Mouse (Mus musculus) midbrain, postnatal 0 days (tissue): Measurements from ENCODE around the gene Tppp3. TPM values are rescaled to one million over a fixed set of nuclear protein-coding genes. Genes with fewer than 3 reads are reported as not detected.
A peak's percentile ranks its signal among the peaks of the same experiment; 100 is the strongest.

Experiments used
- ATAC-seq: fragments of 200-750 bp; cut with Nextera tagmentation; 2 replicates; pipeline ENCODE4 v1.8.0; 2017; ENCODE audit warnings: moderate number of reproducible peaks, mild to moderate bottlenecking, moderate TSS enrichment, moderate library complexity; ENCODE audit not compliant: low FRiP score
- DNase-seq: peaks from one replicate; pipeline ENCODE4 v3.0.0-alpha.2; 2015; ENCODE audit warnings: low spot score
- H3K27ac ChIP-seq: fragments of 300-500 bp; sonication (generic); 2 replicates; pipeline ENCODE4 v1.5.1; 2014; ENCODE audit warnings: low read depth, mild to moderate bottlenecking, low read length, mixed read lengths
- H3K27me3 ChIP-seq: fragments of 300-500 bp; sonication (generic); 2 replicates; pipeline ENCODE4 v1.6.1; 2014; ENCODE audit warnings: low read length, control low read depth, mixed read lengths; ENCODE audit not compliant: insufficient read depth
- H3K36me3 ChIP-seq: fragments of 300-500 bp; sonication (generic); 2 replicates; pipeline ENCODE4 v1.6.1; 2014; ENCODE audit warnings: low read length, control low read depth, mixed read lengths; ENCODE audit not compliant: insufficient read depth
- H3K4me1 ChIP-seq: fragments of 300-500 bp; sonication (generic); 2 replicates; pipeline ENCODE4 v1.6.1; 2014; ENCODE audit warnings: mild to moderate bottlenecking, control low read depth, antibody characterized with exemption, low read length, mixed read lengths; ENCODE audit not compliant: insufficient read depth
- H3K4me2 ChIP-seq: fragments of 300-500 bp; sonication (generic); 2 replicates; pipeline ENCODE4 v1.6.1; 2014; ENCODE audit warnings: low read depth, mild to moderate bottlenecking, low read length, mixed read lengths; ENCODE audit not compliant: poor library complexity, severe bottlenecking
- H3K4me3 ChIP-seq: fragments of 300-500 bp; sonication (generic); 2 replicates; pipeline ENCODE4 v1.5.1; 2014; ENCODE audit warnings: low read depth, mild to moderate bottlenecking, low read length, moderate library complexity
- H3K9ac ChIP-seq: fragments of 300-500 bp; sonication (generic); replicated peaks from 2 replicates; pipeline ENCODE4 v1.6.1; 2014; ENCODE audit warnings: mild to moderate bottlenecking, low read length, moderate library complexity, mixed read lengths; ENCODE audit not compliant: poor library complexity, severe bottlenecking
- H3K9me3 ChIP-seq: fragments of 300-500 bp; sonication (generic); 2 replicates; pipeline ENCODE4 v1.6.1; 2016; ENCODE audit warnings: low read length, control low read depth
- CTCF ChIP-seq: IDR thresholded peaks from 2 replicates; pipeline ENCODE4 v1.5.1; 2016; ENCODE audit warnings: antibody characterized with exemption, mild to moderate bottlenecking
- WGBS: fragments of 180-500 bp; shearing (Covaris S2); extraction: QIAGEN DNeasy Blood & Tissue Kit; methylation state at CpG from one replicate; pipeline ENCODE4 v1.1.7; 2014; 5-methylcytosine and 5-hydroxymethylcytosine counted together
- polyA plus RNA-seq: library from polyadenylated mRNA; unstranded; fragments of >200 nt; fragmentation: Nextera tagmentation; extraction: Ambion mirVana; gene quantifications from 2 replicates; pipeline ENCODE4 v1.2.1, GENCODE M21; 2015
- total RNA-seq: library from RNA; depleted of rRNA; stranded (reverse); fragments of >200 nt; gene quantifications from 2 replicates; pipeline ENCODE4 v1.2.3, GENCODE M21; 2014

Tppp3 gene
- total and polyA plus RNA-seq, 2 experiments from 2014 or later, result 82.8 to 159 TPM

DNA sequence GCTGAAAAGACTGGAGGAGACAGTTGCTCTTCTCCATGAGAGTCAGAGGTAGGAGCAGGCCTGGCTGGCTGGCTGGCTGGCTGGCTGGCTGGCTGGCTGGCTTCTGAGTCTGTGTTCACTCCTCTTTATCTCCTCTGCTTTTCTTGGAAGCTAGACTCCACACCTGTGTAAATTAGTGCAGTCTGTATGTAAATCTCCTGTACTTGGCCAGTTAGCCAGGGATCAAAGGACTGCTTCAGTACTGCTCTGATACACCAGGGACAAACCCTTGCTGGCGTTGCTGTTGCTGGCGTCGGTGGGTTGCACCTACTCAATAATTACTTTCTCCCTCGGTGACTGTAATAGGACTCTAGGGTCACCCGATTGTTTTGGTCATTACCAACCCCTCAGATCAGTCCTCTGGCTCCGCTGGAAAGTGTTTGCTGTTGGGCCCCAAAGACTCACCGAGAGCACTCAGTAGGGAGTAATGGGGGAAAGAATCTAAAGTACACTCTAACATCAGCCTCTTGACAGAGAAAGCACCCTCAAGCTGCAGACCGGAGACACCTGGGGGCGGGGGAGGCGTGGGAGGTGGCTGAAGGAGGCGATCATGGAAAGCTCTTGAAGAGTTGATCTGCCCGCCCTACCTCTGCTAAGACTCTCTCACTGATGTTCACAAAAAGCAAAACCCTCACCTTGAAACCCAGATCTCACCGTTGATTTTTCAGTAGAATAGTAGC lies 10.1 kb downstream of the Tppp3 start:
- H3K27me3 ChIP-seq, result no peaks in the 10 kb centered on the region
- ATAC-seq (no peak), DNase-seq (no peak)
- 0 out of 2 replicates have a peak, but pooled peaks cover 11% of the 10 kb centered on the region for H3K4me1 ChIP-seq
- no peaks in the 10 kb centered on the region for H3K9me3 ChIP-seq
- no peak overlapping the region for H3K4me2 ChIP-seq
- no peaks in the 10 kb centered on the region for H3K36me3 ChIP-seq
- no peak for TF ChIP-seq CTCF
- H3K4me3 ChIP-seq, result no peak overlapping the region
- 69% methylated on average over 13 of the region's 13 CpGs for WGBS
- H3K9ac ChIP-seq, result no peak overlapping the region
- no peak overlapping the region for H3K27ac ChIP-seq

DNA sequence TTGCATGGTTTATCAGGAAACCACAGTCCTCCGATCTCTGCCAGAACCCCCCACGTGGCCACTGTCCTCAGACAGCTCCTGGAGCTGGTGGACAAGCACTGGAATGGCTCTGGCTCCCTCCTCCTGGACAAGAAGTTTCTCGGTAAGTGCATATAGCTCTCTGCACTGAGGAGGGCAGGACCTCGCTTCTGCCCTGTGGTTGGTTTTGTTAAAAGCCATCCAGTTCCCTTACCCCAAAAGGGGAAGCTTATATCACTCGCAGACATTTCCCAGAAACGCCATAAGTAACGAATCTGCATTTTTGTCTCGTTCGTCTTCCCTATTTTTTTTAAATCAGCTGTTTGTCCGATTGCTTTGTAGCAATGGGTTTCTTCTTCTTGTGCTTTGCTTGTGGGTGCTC lies 16.1 kb downstream of the Tppp3 start:
- Histone ChIP-seq H3K36me3 (no peaks in the 10 kb centered on the region), H3K4me1 (0 out of 2 replicates have a peak, but pooled peaks cover 6% of the 10 kb centered on the region), H3K4me3 (no peak overlapping the region), H3K27me3 (no peaks in the 10 kb centered on the region), H3K9me3 (no peaks in the 10 kb centered on the region), H3K27ac (no peak overlapping the region), H3K9ac (no peak overlapping the region), H3K4me2 (no peak overlapping the region)
- no peak for DNase-seq
- ATAC-seq, result no peak
- TF ChIP-seq CTCF, result no peak
- 70% methylated on average over 10 of the region's 10 CpGs for WGBS

DNA sequence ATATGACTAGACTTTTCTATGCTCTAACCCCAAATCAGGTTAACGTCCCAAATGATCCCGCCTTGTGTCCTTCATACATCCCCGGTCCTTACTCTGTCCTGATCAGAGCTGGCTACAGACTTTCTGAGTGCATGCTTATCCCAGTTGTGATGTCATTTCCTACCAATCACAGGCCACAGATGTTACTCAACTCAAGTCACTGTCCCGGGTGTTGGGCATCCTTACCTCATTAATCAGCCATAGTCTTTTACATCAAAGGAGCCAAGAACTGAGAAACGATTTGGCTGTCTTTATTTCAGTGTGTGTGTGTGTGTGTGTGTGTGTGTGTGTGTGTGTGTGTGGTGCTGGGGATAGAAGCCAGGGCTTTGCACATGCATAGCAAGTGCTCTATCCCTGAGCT lies 17.2 kb downstream of the Tppp3 start:
- Histone ChIP-seq H3K9me3 (no peaks in the 10 kb centered on the region), H3K36me3 (no peaks in the 10 kb centered on the region), H3K27me3 (no peaks in the 10 kb centered on the region), H3K4me3 (no peak overlapping the region), H3K4me1 (0 out of 2 replicates have a peak, but pooled peaks cover 6% of the 10 kb centered on the region), H3K27ac (no peak overlapping the region), H3K4me2 (no peak overlapping the region), H3K9ac (no peak overlapping the region)
- ATAC-seq (0 out of 2 replicates have a peak, but pooled peaks have one; percentile 7), DNase-seq (no peak)
- no peak for TF ChIP-seq CTCF
- 59% methylated on average over 5 of the region's 5 CpGs for WGBS

DNA sequence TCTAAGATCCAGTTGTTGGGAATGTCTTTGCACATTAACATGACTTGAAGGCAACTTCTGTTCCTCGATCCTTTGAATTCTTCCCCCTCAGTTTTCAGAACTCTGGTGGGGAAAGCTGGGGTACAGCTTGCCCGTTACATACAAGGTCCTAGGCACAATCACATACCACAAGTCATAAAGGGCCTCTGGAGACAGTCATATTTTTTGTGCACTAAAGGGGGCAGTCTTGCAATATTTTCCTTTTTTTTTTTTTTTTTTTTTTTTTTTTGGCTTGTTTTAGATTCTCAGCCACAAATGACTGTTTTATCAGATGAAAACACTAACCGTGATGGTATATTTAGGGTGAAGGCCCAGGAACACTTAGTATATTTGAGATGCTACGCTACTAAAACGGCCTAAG lies 18.0 kb downstream of the Tppp3 start:
- 74% methylated on average over 5 of the region's 5 CpGs for WGBS
- Histone ChIP-seq H3K4me3 (no peak overlapping the region), H3K36me3 (no peaks in the 10 kb centered on the region), H3K27me3 (no peaks in the 10 kb centered on the region), H3K4me1 (0 out of 2 replicates have a peak, but pooled peaks cover 6% of the 10 kb centered on the region), H3K27ac (no peak overlapping the region), H3K9ac (no peak overlapping the region), H3K4me2 (no peak overlapping the region), H3K9me3 (no peaks in the 10 kb centered on the region)
- DNase-seq (no peak), ATAC-seq (no peak)
- peak; percentile 36; the same call in 1 of the 2 replicates for TF ChIP-seq CTCF

DNA sequence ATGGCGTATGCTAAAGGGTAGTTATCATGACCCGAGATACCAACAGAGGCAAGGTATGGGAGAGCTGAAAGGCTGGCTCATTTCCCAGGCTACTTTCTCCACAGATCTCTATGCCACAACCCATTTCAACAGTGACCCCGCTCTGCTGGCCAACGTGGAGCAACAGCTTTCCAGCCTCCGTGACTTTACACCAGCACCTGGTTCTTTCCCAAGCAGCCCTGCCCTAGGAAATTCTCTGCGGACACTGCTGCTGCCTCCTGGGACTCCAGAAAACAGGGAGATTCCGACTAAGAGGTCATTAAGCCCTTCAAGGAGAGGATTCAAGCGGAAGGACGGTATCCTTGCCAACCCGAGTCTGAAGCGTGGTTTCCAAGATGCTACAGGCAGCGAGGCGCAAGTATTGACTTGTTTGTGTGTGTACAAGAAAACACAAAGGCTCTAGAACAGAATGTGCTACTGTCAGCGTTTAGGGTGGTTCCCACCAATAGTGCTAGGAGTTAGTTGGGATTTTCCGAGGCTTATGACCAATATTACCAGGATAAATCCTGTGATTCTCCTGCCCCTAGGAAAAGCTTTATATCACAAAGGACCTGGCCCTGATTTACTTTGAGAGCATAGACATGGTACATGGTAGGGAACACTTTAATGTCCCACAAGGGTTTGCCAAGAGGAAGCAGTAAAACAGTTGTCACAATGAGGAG lies 19.3 kb downstream of the Tppp3 start:
- no peaks in the 10 kb centered on the region for H3K9me3 ChIP-seq
- H3K4me2 ChIP-seq, result no peak overlapping the region
- 0 out of 2 replicates have a peak, but pooled peaks cover 6% of the 10 kb centered on the region for H3K4me1 ChIP-seq
- ATAC-seq (no peak), DNase-seq (no peak)
- H3K36me3 ChIP-seq, result no peaks in the 10 kb centered on the region
- H3K9ac ChIP-seq, result no peak overlapping the region
- no peak overlapping the region for H3K4me3 ChIP-seq
- no peak for TF ChIP-seq CTCF
- no peaks in the 10 kb centered on the region for H3K27me3 ChIP-seq
- H3K27ac ChIP-seq, result no peak overlapping the region
- WGBS, result 56% methylated on average over 15 of the region's 15 CpGs

DNA sequence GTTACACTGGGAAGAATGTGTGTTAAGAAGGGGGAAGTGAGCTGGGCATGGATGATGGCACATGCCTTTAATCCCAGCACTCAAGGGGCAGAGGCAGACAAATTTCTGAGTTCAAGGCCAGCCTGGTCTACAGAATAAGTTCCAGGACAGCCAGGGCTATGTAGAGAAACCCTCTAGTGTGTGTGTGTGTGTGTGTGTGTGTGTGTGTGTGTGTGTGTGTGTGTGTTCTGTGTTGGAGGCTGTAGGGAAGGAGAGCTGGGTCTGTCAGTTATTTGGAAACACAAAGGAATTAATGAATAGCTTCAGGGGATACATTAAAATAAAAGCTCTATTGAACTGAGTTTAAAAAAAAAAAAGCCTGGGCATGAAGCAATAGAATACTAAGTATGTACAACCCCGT lies 20.3 kb downstream of the Tppp3 start:
- no peaks in the 10 kb centered on the region for H3K27me3 ChIP-seq

More for the DNA sequence above, 20.3 kb downstream of the Tppp3 start:
- Histone ChIP-seq H3K9ac (no peak overlapping the region), H3K4me1 (0 out of 2 replicates have a peak, but pooled peaks cover 8% of the 10 kb centered on the region), H3K9me3 (no peaks in the 10 kb centered on the region), H3K27ac (no peak overlapping the region), H3K4me2 (no peak overlapping the region), H3K36me3 (no peaks in the 10 kb centered on the region), H3K4me3 (no peak overlapping the region)
- no peak for TF ChIP-seq CTCF
- WGBS, result 39% methylated on average over 1 of the region's 1 CpGs
- ATAC-seq (no peak), DNase-seq (no peak)
